Mouse (Mus musculus) right cerebral cortex, postnatal 25 days (tissue): ENCODE data around the gene Pmm2.

Experiments used
- DNase-seq: peaks from one replicate; pipeline ENCODE4 v3.0.0; 2022

Gene Pmm2

DNA sequence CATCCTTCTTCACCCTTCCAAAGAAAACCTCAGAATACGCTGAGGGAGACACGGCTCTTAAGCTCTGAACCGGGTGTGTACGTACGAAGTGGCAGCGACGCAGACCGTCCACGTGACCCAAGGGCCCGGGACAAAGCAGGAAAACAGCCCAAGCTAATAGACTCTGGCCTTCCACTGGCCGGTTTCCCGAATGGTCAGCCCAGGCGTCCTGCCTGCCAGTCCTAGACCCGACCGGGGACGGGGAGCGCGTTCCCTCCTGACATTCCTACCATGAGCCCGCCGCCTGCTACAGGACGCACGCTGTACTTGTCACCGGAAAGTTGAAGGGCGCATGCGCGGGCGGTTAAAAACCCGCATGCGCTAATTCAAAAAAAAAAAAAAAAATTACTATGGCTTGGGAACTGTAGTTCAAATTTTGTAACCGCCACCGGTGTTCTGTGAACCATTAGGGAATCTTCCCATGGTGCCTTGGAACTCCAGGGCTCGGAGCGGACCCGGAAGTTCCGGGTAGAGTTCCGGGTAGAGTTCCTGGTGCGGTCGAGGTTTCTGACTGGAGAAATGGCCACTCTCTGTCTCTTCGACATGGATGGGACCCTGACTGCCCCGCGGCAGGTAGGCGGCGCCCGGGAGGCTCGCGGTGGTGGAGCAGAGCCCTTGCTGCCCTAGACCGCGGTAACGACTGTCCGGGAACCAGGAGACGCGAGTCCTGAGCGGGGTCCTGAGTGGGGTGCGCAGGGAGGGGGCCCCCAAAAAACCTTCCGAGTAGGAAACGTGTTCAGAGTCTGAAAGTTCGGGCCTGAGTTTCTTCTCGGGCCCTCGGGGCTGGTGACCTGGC is at the start of gene Pmm2, which contains the start of gene Tmem186:
Gene Pmm2, plus strand, starts transcription at position 458 of the 835 bp plus-strand sequence.
Gene Tmem186, minus strand, starts transcription at position 496 of the 835 bp plus-strand sequence.
- peak; percentile 87 for DNase-seq

DNA sequence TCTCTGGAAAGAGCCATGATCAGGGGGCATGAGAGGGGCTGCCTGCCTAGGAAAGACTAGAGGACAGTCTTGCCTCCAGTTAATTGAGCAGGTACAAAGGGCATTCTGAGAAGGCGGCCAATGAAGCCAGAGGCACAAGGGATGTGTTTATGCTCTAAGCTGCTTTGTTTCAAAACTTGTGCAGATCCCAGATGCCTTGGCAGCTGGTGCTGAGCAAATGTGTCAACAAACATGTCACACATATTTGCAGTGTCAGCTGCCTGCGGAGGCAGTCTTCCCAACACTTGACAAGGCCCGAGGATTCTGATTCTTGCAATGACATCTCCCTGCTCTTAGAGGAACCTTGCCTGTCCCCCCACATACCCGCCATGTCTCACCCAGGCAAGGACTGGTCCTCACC is 42.1 kb upstream of the Pmm2 start:
- DNase-seq = peak; percentile 41

DNA sequence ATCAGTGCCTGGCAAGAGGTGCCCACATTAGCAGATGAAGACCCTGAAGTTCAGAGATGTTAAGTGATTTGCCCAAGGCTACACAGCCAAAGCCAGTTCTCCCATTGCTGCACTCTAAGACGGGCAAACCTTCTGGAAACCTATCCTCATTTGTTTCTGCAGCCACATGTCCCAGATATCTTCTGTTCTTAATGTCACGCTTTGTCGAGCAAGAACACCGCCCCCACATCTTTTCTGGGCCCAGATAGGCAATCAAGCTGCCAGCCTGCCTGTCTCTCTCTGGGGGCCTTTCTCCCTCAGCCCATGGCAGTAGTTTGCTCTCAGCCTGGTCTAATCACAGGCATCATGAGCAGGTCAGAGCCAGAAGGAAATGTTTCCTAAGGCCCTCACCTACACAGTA is 41.1 kb upstream of the Pmm2 start:
- DNase-seq = no peak

GRCm38 (mm10) chr16:8597516-8597915 is 40.0 kb upstream of the Pmm2 start:
- DNase-seq = no peak

GRCm38 (mm10) chr16:8603789-8604188 is 33.7 kb upstream of the Pmm2 start:
- no peak for DNase-seq

GRCm38 (mm10) chr16:8610397-8610796 is 27.1 kb upstream of the Pmm2 start:
- DNase-seq = no peak

DNA sequence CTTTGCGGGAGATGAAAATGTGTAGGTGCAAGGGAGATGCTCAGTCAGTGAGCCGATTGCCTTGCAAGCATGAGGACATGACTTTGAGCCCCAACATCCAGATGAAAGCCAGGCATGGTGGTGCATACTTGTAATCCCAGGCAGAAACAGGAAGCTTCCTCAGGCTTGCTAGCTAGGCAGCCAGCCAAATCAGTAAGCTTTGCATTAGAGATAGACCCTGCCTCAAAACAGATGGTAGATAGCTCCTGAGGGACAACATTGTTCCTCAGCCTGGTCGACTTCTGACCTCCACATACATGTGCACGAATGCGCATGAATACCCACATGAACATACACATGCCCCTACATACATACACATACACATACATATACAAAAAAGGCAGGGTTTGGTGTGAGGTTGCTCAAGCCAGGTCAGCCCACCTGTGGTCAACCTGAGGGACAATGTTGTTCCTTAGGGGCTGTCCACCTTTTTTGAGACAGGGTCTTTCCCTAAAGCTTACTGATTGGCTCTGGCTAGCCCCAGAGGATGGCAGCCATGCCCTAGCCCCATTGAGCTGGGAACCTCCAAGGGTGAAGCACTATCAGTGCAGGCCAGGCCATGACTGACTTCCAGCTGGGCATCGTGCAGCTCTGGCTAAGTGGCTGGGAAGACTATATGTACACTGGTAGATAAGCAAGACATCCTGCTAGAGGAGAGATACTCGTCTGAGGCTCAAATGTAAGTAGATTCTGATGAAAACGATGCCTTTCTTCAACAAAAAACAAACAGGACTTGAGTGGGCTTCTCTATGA is 25.1 kb upstream of the Pmm2 start:
- no peak for DNase-seq

DNA sequence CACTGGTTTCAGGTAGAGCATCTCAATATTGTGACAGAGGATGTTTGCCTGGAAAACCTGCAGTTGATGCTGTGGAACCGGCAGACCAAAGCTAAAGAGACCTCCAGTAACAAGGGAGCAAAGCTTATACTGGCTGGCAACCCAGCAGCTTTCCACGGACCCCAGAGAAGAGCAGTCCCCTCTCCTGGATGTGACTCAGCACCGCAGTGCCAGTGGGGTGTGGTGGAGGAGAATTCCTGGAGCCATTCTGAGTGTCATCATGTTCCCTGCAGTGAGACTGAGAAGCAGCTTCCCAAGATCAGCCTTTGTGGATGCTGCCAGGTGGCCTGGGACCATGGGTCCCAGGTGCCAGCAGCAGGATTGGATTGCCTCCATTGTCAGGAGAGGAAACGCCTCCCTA is 24.4 kb upstream of the Pmm2 start:
- DNase-seq = no peak

GRCm38 (mm10) chr16:8613447-8613846 is 24.0 kb upstream of the Pmm2 start:
- no peak for DNase-seq

GRCm38 (mm10) chr16:8619659-8620314 is 17.7 kb upstream of the Pmm2 start:
- no peak for DNase-seq

DNA sequence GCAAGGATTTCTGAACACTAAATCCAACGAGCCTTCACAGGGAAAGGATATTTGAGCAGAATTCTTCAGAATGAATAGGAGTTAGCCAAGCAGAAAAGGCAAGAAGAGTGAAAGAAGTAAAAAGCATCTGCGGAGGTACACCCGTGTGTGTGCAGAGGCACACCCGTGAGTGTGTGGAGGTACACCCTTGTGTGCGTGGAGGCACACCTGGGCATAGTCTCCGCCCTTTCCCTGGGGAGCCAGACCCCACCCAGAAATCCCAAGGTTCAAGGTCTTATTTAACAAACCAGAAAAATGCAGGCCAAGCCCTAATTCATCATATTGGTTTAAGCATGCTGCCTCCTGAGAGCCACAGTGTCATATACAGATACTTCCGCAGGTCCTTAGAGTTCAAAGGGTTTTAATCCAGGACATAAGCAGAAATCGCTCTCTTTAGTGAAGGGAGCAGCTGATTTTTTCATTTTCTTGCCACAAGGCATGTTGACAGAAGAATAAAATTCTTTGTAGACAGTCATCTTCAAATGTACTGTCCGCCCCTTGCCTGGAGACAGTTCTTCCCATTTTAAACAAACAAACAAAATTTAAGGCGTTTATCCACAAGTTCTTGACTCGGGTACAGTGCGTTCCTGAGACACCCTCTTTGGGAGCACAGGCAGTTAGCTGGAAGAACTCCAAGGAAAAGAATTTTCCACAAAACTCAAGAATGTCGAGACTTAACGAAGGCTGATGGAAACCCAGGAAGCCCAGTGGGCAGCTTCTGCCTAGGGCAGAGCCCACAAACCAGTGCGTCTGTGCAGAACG is 17.0 kb upstream of the Pmm2 start:
- DNase-seq = no peak

GRCm38 (mm10) chr16:8630419-8630818 is 7.1 kb upstream of the Pmm2 start:
- no peak for DNase-seq

- DNase-seq = no peak
Observed at GRCm38 (mm10) chr16:8631428-8631827, 6.0 kb upstream of the Pmm2 start.

GRCm38 (mm10) chr16:8636867-8637216 is 632 bp upstream of the Pmm2 start:
- DNase-seq = no peak

DNA sequence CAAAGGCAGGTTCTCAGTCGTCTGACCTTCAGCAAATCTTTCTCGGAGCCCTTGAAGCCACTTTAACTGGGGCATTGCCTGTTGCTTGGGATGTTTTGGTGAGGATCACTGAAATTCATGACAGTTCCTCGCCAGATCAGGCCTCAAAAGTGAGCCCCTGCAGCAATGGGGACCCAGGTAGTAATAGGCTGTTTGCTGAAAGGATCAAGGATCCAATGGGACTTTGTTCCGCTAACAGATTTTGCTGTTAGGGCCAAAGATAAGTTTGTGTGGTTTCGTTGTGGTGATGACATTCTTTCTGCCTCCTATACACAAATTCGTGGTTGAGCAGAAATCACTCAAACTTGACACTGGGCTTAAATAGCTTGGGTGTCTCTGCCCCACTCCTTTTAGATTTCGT is 657 bp downstream of the Pmm2 start:
- no peak for DNase-seq

- no peak for DNase-seq
Observed at GRCm38 (mm10) chr16:8639466-8640191, 2.2 kb downstream of the Pmm2 start.

GRCm38 (mm10) chr16:8643855-8644254 is 6.4 kb downstream of the Pmm2 start:
- DNase-seq = peak; percentile 28

DNA sequence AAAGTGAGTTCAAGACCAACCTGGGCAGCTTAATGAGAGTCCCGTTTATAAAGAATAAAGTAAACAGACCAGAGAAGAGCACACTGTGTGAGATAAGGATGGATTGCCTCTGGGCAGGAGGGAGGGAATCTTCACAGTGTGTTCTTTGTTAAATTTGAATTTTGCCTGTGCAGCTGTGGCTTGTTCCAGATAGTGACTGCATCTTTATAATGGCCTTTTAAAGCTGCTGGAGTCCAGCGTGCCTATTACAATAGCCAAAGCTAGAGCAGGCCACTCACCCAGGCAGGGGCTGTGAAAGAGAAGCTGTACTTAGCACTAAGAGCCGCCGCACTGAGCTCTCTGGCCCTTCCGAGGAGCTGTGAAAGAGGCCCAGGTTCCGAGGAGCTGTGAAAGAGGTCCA is 8.1 kb downstream of the Pmm2 start:
- no peak for DNase-seq

DNA sequence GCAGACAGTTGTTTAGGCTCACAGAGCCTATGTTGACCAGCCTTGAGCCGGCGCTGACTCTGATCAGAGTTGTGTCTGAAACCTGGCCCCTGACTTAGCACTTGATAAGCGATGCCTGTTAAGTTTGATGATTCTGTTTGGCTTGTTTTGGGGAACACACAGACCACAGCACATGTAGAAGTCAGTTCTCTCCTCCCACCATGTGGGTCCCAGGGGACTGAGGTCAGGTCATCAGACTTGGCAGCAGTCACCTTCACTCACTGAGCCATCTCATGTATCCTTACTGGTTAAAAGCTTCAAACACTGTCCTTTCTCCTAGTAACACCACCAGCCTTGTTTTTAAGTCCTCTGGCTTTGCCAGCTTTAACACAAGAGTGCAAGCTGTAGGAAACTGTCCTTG is 12.5 kb downstream of the Pmm2 start:
- DNase-seq = no peak

DNA sequence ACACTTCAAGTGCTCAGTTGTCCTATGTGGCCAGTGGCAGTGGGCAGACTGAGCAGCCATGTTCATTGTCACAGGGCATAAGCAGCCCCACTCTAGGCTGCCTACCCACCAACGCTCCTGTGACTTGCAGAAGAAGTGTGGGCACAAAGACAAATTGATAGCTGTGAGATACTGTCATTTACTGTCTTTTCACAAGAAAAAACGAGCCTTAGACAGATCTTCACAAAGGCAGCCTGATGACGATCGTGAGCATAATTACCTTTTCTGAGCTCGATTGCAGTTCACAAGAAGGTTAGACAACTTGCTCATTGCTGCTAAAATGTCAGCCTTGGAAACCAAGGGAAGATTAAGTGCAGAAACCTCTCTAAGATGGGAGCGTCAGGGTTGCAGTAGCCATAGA is 17.6 kb downstream of the Pmm2 start:
- no peak for DNase-seq

GRCm38 (mm10) chr16:8655599-8655998 is 18.1 kb downstream of the Pmm2 start:
- no peak for DNase-seq

DNA sequence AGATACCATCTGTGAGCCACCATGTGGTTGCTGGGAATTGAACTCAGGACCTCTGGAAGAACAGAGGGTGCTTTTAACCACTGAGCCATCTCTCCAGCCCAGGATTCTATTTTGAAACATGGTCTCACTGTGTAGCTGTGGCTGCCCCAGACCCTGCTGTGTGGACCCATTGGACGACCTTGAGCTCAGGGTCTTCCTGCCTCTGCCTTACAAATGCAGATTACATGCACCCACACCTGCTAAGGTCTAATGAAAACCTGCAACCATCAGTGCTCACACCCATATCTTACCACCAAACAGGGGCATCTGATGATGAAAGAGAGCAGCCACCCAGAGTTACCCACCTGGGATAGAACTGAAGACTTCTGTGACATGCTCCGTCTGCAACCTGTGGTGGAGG is 18.8 kb downstream of the Pmm2 start:
- no peak for DNase-seq
